Comparison of ENCODE assay signal across 20 mouse cellular contexts in genomic region chr10:3958591-3958990, GRCm38 (mm10). TPM values are rescaled to one million over a fixed set of nuclear protein-coding genes. Genes with fewer than 3 reads are reported as not detected.
DNase-seq lines count a peak whose midpoint lies in the region; ATAC-seq and TF ChIP-seq lines count a peak whose summit lies in the region.
"Had no signal": no experiment of that assay in that cellular context is flagged by ENCODE, and none has a peak within 500 bp of the region (broad histone marks: within the 10 kb centered on the region; RNA-seq: fewer than 3 reads in every experiment).

No protein-coding gene starts in this region.

- TF ChIP-seq CTCF in left cerebral cortex, adult 2 months (IDR thresholded peaks at IDR 0.05): peak; percentile 16; the same call in 1 of the 2 replicates
- peak; percentile 42 for TF ChIP-seq CTCF in stomach, postnatal 0 days (IDR thresholded peaks at IDR 0.05; ENCODE audit: low read depth)

- DNase-seq in CD4-positive, CD25-positive, alpha-beta regulatory T cell, adult 2 months (ENCODE audit: low read depth, low spot score): peak; percentile 19
- DNase-seq in left cerebral cortex, adult 2 months (ENCODE audit: extremely low spot score in 1 of 2, low spot score in 2 of 2): no peak
- no peak for DNase-seq in left cerebral cortex, postnatal 25 days (ENCODE audit: low spot score in 2 of 2)
- DNase-seq in thymus, postnatal 4 days: peak; percentile 21
- no peak for DNase-seq in thymus, postnatal 25 days
- DNase-seq in stomach, postnatal 0 days (ENCODE audit: low spot score): no peak
- DNase-seq in adipocyte (ENCODE audit: low spot score): no peak
- DNase-seq: adrenal gland, adult 8-10 months; cerebellum, adult 8-10 months; kidney, postnatal 25 days; liver, embryonic 13.5 days; right cerebral cortex, postnatal 25 days had no signal

- H3K27me3 ChIP-seq in stomach, postnatal 0 days (ENCODE audit: control insufficient read depth, insufficient read depth, low read length): no peaks in the 10 kb centered on the region
- H3K27me3 ChIP-seq: embryonic facial prominence, embryonic 13.5 days; heart, embryonic 15.5 days; neural tube, embryonic 13.5 days had no signal

- peaks cover 4% of the 10 kb centered on the region; the same call in 1 of the 2 replicates for H3K36me3 ChIP-seq in stomach, postnatal 0 days (ENCODE audit: control insufficient read depth, insufficient read depth, low read length)
- H3K36me3 ChIP-seq: G1E; liver, embryonic 13.5 days had no signal

- H3K9ac ChIP-seq in stomach, postnatal 0 days (ENCODE audit: low read length): no peak overlapping the region
- H3K9ac ChIP-seq: embryonic facial prominence, embryonic 13.5 days; heart, embryonic 15.5 days; liver, embryonic 13.5 days; neural tube, embryonic 13.5 days had no signal

- ATAC-seq in CD4-positive, CD25-positive, alpha-beta regulatory T cell, adult 4 months: no peak
- no peak for ATAC-seq in stomach, postnatal 0 days (ENCODE audit: low FRiP score, low TSS enrichment)
- ATAC-seq: forebrain, embryonic 16.5 days; intestine, embryonic 16.5 days had no signal

- no peaks in the 10 kb centered on the region for H3K9me3 ChIP-seq in stomach, postnatal 0 days (ENCODE audit: control insufficient read depth, low read length)
- H3K9me3 ChIP-seq: embryonic facial prominence, embryonic 13.5 days; G1E; heart, embryonic 15.5 days; liver, embryonic 13.5 days; neural tube, embryonic 13.5 days had no signal

- WGBS in stomach, postnatal 0 days: 78% methylated on average over 5 of the region's 5 CpGs

- intact Hi-C loops in left cerebral cortex, adult 2 months (cut with DNase I): no loop called here
- intact Hi-C loops in left cerebral cortex, postnatal 25 days (cut with DNase I): no loop called here

- no peak for TF ChIP-seq EP300 in stomach, postnatal 0 days (optimal IDR thresholded peaks at IDR 0.05)

- no peaks in the 10 kb centered on the region for H3K4me1 ChIP-seq in stomach, postnatal 0 days (replicated peaks; ENCODE audit: control insufficient read depth, insufficient read depth)
- H3K4me1 ChIP-seq: embryonic facial prominence, embryonic 13.5 days; heart, embryonic 15.5 days; hindbrain, embryonic 10.5 days; liver, embryonic 13.5 days; neural tube, embryonic 13.5 days had no signal

- H3K4me2 ChIP-seq in stomach, postnatal 0 days (replicated peaks; ENCODE audit: low read depth): no peak overlapping the region
- H3K4me2 ChIP-seq: embryonic facial prominence, embryonic 13.5 days; heart, embryonic 15.5 days; liver, embryonic 13.5 days; neural tube, embryonic 13.5 days had no signal

- H3K27ac ChIP-seq in left cerebral cortex, adult 2 months: no peak overlapping the region
- no peak overlapping the region for H3K27ac ChIP-seq in stomach, postnatal 0 days (replicated peaks)
- H3K27ac ChIP-seq: embryonic facial prominence, embryonic 13.5 days; heart, embryonic 15.5 days; hindbrain, embryonic 10.5 days; liver, embryonic 13.5 days; neural tube, embryonic 13.5 days had no signal

- H3K4me3 ChIP-seq in left cerebral cortex, adult 2 months: no peak overlapping the region
- H3K4me3 ChIP-seq in stomach, postnatal 0 days (ENCODE audit: low read depth, low read length): no peak overlapping the region
- H3K4me3 ChIP-seq: embryonic facial prominence, embryonic 13.5 days; heart, embryonic 15.5 days; hindbrain, embryonic 10.5 days; liver, embryonic 13.5 days; neural tube, embryonic 13.5 days had no signal

RNA-seq across cellular contexts. Expression of gene Mthfd1l, which starts 14.3 kb away (rescaled TPM):
- polyA plus RNA-seq in CD4-positive, CD25-positive, alpha-beta regulatory T cell, adult 4 months (2017; shearing (Covaris generic)): 10 to 100 TPM; 13.4 to 21.5 TPM
- 1 to 10 TPM; 8.6 to 9.6 TPM for total RNA-seq in left cerebral cortex, adult 2 months (2021)
- 10 to 100 TPM in 1 of 2 experiments, 1 to 10 TPM in 1; 9.2 to 11.2 TPM for total RNA-seq in left cerebral cortex, postnatal 25 days (2021)
- 5.4 and 5.5 TPM in 2 replicates for polyA plus RNA-seq in stomach, postnatal 0 days (2015; fragmentation: Nextera tagmentation; extraction: Ambion mirVana)

Comparison
In these comparisons a context has a peak if more than half of its experiments do, and no peak if none do; other contexts are left out.
1. DNase-seq: peak in CD4-positive, CD25-positive, alpha-beta regulatory T cell, adult 2 months (single experiment) and thymus, postnatal 4 days (single experiment); none in left cerebral cortex, adult 2 months (0 of 2), left cerebral cortex, postnatal 25 days (0 of 2), thymus, postnatal 25 days (single experiment), stomach, postnatal 0 days (single experiment) and adipocyte (single experiment).